Mouse (Mus musculus) lung, postnatal 14 days (tissue): ENCODE measurements around the gene Map10.

ENCODE experiments used
- DNase-seq: peaks from one replicate; pipeline ENCODE4 v3.0.0; 2021

The Map10 gene

DNA sequence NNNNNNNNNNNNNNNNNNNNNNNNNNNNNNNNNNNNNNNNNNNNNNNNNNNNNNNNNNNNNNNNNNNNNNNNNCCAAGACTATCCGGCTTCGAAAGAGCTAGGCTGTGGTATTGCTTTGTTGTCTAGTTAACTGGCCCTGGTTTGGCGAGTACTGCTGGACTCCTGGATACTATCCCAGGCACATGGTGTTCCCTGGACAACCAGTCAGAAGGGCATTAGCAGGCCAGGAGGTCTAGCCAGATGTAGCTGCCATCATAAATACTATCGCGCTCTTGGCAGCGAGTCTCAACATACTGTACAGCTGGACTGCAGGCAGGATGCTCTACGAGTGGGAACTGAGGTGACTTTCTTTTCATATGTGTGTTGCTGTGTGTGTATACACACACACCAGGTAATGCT, 53.1 kb downstream of the Map10 start:
- DNase-seq = no peak
